Mouse (Mus musculus): ENCODE results near the gene Blvra. TPM values are rescaled to one million over a fixed set of nuclear protein-coding genes. Genes with fewer than 3 reads are reported as not detected.

Gene Blvra
- total and polyA plus RNA-seq, 3 experiments = 18.7 to 23.7 TPM; not detected in 1

DNA sequence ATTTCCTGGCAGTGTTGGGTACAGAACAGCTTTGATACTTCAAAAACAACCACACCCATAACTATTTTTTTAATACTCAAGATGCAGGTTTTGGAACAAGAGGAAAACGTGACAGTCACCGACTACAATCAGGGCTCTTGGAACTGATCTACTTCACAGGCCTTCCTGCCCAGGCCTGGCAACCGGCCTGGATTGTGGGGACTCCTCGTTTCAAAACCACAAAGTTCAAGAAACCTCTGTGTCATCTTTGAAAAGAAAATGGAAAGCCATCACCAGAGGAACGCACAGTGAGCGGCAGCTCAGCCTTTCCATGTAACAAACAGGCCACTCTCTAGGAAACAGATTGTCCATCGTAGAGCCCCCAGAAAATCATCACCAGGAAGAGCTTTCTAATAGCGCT is 68.6 kb downstream of the Blvra start:
- H3K27ac ChIP-seq (ENCODE audit: control insufficient read depth, low read depth, low read length) = no peak overlapping the region
- H3K9ac ChIP-seq (ENCODE audit: control insufficient read depth, low read depth, low read length, poor library complexity, severe bottlenecking) = no peak overlapping the region
- H3K9me3 ChIP-seq (replicated peaks; ENCODE audit: insufficient read depth, low read length) = no peaks in the 10 kb centered on the region
- peak; percentile 47 for DNase-seq (ENCODE audit: low read depth, low spot score)
- H3K36me3 ChIP-seq (ENCODE audit: control insufficient read depth in 1 of 2, insufficient read depth in 2 of 2, low read length in 2 of 2) = peaks cover 0 to 29% of the 10 kb centered on the region in 2 experiments; a peak in 2 of 4 replicates
- no peak for TF ChIP-seq MYB (IDR thresholded peaks at IDR 0.05; ENCODE audit: low read depth, low read length)
- TF ChIP-seq MEF2A (IDR thresholded peaks at IDR 0.05; ENCODE audit: extremely low read depth, insufficient replicate concordance, low read depth, low read length, poor library complexity, severe bottlenecking) = no peak
- TF ChIP-seq TCF12 (IDR thresholded peaks at IDR 0.05; ENCODE audit: low read depth, low read length) = no peak
- TF ChIP-seq BHLHE40 (IDR thresholded peaks at IDR 0.05; ENCODE audit: borderline replicate concordance, low read depth, low read length) = peak; percentile 51; the same call in 1 of the 2 replicates
- TF ChIP-seq USF2 (IDR thresholded peaks at IDR 0.05; ENCODE audit: borderline replicate concordance in 1 of 2, insufficient read depth in 1 of 2, low read depth in 1 of 2, low read length in 2 of 2) = no peak
- H3K4me1 ChIP-seq (ENCODE audit: control insufficient read depth in 1 of 2, insufficient read depth in 2 of 2, low read length in 2 of 2) = peaks cover 9 to 34% of the 10 kb centered on the region in 2 experiments
- H3K4me3 ChIP-seq (ENCODE audit: control insufficient read depth in 1 of 2, insufficient read depth in 1 of 2, low read depth in 2 of 2, low read length in 2 of 2) = no peak overlapping the region
- no peaks in the 10 kb centered on the region for H3K27me3 ChIP-seq (ENCODE audit: control insufficient read depth in 1 of 2, insufficient read depth in 2 of 2, low read length in 2 of 2)
- peaks cover 14% of the 10 kb centered on the region for H3K79me2 ChIP-seq (ENCODE audit: control insufficient read depth, insufficient read depth, low read length, poor library complexity)

GRCm38 (mm10) chr2:127139605-127140004 is 69.1 kb downstream of the Blvra start:
- Histone ChIP-seq H3K9me3 (replicated peaks; ENCODE audit: insufficient read depth, low read length) (no peaks in the 10 kb centered on the region), H3K4me1 (ENCODE audit: control insufficient read depth in 1 of 2, insufficient read depth in 2 of 2, low read length in 2 of 2) (peaks cover 7 to 34% of the 10 kb centered on the region in 2 experiments), H3K79me2 (ENCODE audit: control insufficient read depth, insufficient read depth, low read length, poor library complexity) (peaks cover 14% of the 10 kb centered on the region), H3K9ac (ENCODE audit: control insufficient read depth, low read depth, low read length, poor library complexity, severe bottlenecking) (no peak overlapping the region), H3K27me3 (ENCODE audit: control insufficient read depth in 1 of 2, insufficient read depth in 2 of 2, low read length in 2 of 2) (no peaks in the 10 kb centered on the region), H3K27ac (ENCODE audit: control insufficient read depth, low read depth, low read length) (no peak overlapping the region), H3K4me3 (ENCODE audit: control insufficient read depth in 1 of 2, insufficient read depth in 1 of 2, low read depth in 2 of 2, low read length in 2 of 2) (no peak overlapping the region), H3K36me3 (ENCODE audit: control insufficient read depth in 1 of 2, insufficient read depth in 2 of 2, low read length in 2 of 2) (peaks cover 0 to 26% of the 10 kb centered on the region in 2 experiments; a peak in 2 of 4 replicates)
- DNase-seq (ENCODE audit: low read depth, low spot score) = peak; percentile 52
- TF ChIP-seq RAD21 (IDR thresholded peaks at IDR 0.05; ENCODE audit: low read depth, low read length) (peak; percentile 19), MAX (IDR thresholded peaks at IDR 0.05; ENCODE audit: low read length) (no peak), CTCF (IDR thresholded peaks at IDR 0.05 in 2 of 3, conservative IDR thresholded peaks at IDR 0.05 in 1 of 3; ENCODE audit: control insufficient read depth in 1 of 3, insufficient read depth in 1 of 3, low read depth in 2 of 3, low read length in 3 of 3, poor library complexity in 1 of 3, severe bottlenecking in 1 of 3) (peak in 2 of 3 experiments; percentile 34 to 42; a peak in 4 of 6 replicates)

DNA sequence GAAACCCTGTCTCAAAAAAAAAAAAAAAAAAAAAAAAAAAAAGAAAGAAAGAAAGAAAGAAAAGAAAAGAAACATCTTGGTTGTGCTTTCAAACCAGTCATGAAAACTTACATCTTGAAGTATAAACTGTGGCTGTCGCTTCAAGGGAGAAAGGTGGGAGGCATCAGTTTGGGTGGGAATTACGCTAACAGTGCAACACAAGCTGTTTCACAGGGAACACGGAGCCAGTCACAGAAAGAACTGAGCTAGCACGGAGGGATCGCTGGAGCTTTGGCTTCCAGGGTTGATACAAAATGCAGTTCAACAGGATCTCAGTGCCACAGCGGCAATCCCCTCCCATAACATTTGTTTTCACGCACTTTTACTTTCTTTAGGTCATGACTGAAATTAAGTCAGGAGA is 69.5 kb downstream of the Blvra start:
- H3K4me1 ChIP-seq (ENCODE audit: control insufficient read depth in 1 of 2, insufficient read depth in 2 of 2, low read length in 2 of 2) = peaks cover 7 to 34% of the 10 kb centered on the region in 2 experiments

More for the DNA sequence above, 69.5 kb downstream of the Blvra start:
- H3K9ac ChIP-seq (ENCODE audit: control insufficient read depth, low read depth, low read length, poor library complexity, severe bottlenecking) = no peak overlapping the region
- DNase-seq (ENCODE audit: low read depth, low spot score) = no peak
- peaks cover 14% of the 10 kb centered on the region for H3K79me2 ChIP-seq (ENCODE audit: control insufficient read depth, insufficient read depth, low read length, poor library complexity)
- no peaks in the 10 kb centered on the region for H3K9me3 ChIP-seq (replicated peaks; ENCODE audit: insufficient read depth, low read length)
- H3K4me3 ChIP-seq (ENCODE audit: control insufficient read depth in 1 of 2, insufficient read depth in 1 of 2, low read depth in 2 of 2, low read length in 2 of 2) = no peak overlapping the region
- peaks cover 0 to 23% of the 10 kb centered on the region in 2 experiments; a peak in 2 of 4 replicates for H3K36me3 ChIP-seq (ENCODE audit: control insufficient read depth in 1 of 2, insufficient read depth in 2 of 2, low read length in 2 of 2)
- TF ChIP-seq ZNF384 (IDR thresholded peaks at IDR 0.05; ENCODE audit: low read depth, low read length) (0 out of 2 replicates have a peak, but pooled peaks have one; percentile 29), MYC (IDR thresholded peaks at IDR 0.05; ENCODE audit: low read depth, low read length) (no peak), NRF1 (IDR thresholded peaks at IDR 0.05; ENCODE audit: insufficient read depth, low read depth, low read length, poor library complexity, severe bottlenecking) (no peak), EP300 (IDR thresholded peaks at IDR 0.05; ENCODE audit: low read depth in 1 of 2, low read length in 2 of 2) (no peak), NELFE (IDR thresholded peaks at IDR 0.05; ENCODE audit: low read depth, low read length) (no peak), JUND (IDR thresholded peaks at IDR 0.05; ENCODE audit: low read depth, low read length) (no peak), ELF1 (IDR thresholded peaks at IDR 0.05; ENCODE audit: low read depth, low read length) (no peak)
- no peaks in the 10 kb centered on the region for H3K27me3 ChIP-seq (ENCODE audit: control insufficient read depth in 1 of 2, insufficient read depth in 2 of 2, low read length in 2 of 2)
- H3K27ac ChIP-seq (ENCODE audit: control insufficient read depth, low read depth, low read length) = no peak overlapping the region
